Mouse (Mus musculus): Measurements from ENCODE around the gene Arf3. TPM values are rescaled to one million over a fixed set of nuclear protein-coding genes. Genes with fewer than 3 reads are reported as not detected.
"Not testable (repeated sequence)": the region's sequence is repeated elsewhere in the genome, so short reads cannot be mapped to it uniquely, and the experiment has no call there.

The Arf3 gene
- total RNA-seq, 2 experiments from 2014 or later: 792 to 841 TPM

- DNase-seq: no peak
Measured at GRCm38 (mm10) chr15:98753021-98753423, 10.0 kb downstream of the Arf3 start.

DNA sequence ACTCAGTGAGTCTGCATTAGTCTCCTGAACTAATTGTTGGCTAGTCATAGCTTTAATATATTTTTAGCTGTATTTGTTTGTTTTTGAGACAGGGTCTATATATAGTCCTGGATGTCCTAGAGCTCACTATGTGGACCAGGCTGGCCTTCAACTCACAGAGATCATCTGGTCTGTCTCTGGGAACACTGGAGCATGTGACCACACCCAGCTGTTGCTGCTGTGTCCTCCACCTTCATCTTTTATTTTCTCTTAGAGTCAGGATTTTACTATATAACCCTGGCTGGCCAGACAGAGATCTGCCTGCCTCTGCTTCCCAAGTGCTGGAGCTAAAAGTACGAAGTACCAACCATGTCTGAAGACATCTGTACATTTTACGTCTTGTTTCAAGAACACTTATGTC is 13.9 kb downstream of the Arf3 start:
- DNase-seq: no peak

- no peak for DNase-seq
Measured at GRCm38 (mm10) chr15:98747296-98747695, 15.7 kb downstream of the Arf3 start.

DNA sequence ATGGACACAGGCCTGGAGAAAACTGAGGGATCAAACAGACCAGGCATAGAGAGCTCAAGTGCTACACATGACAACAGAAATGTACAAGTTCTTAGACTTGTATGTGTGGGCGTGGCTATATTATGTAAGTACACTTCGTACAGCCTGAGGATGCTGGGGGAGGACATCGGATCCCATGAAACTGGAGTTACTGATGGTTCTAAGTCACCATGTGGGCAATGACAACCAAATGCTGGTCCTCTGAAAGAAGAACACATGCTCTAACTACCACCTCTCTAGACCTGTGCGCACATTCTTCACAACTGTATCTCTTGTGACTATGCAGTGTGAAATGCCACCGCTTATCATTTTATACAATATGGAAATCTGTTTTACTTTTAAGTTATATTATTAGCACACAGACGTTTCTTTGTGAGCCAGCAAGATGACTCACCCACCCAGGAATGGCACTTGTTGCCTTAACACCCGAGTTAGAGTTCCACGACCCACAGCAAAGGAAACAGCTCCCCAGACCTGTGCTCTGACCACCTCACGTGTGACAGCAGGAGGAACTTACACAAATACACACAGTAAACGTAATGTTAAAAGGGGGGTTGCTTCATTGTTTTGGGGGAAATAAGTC is 16.6 kb downstream of the Arf3 start:
- DNase-seq: no peak

GRCm38 (mm10) chr15:98743863-98744262 is 19.2 kb downstream of the Arf3 start:
- not testable (repeated sequence) for DNase-seq

- no peak for DNase-seq
Measured at GRCm38 (mm10) chr15:98742766-98743428, 20.1 kb downstream of the Arf3 start.

DNA sequence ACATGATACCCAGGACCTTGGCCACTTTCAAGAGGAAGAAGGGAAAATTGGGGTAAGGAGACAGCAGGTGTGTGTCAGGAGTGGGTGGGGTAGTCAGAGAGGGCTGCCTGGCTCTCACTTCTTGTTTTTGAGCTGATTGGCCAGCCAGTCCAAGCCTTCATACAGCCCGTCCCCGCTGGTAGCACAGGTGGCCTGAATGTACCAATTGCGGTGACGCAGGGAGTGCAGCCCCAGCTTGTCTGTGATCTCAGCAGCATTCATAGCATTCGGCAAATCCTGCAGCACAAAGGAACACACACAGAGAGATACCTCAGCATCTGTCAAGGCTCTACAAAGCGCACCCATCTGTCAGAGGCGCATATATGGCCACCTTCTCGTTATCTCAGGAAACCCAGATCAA is 22.8 kb downstream of the Arf3 start:
- DNase-seq: no peak

GRCm38 (mm10) chr15:98738796-98739195 is 24.2 kb downstream of the Arf3 start:
- no peak for DNase-seq

DNA sequence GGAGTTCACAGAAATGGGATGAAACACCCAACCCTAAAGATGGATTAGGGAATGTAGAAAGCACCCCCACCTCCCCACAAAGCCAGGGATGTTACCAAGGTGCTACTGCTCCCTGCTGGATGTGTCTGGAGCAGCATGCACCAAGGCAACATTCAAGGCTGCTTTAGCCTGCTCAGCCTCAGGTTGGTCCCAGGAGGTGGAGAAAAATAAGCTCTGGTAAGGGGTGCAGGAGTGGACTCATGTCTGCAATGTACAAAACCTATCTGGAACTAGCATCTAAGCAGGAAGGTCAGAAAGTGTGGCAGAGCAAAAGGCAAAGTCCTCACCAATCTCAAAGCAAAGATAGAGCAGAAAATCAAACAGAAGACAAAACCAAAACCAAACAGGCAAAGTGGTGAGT is 25.1 kb downstream of the Arf3 start:
- DNase-seq: no peak

GRCm38 (mm10) chr15:98736521-98736920 is 26.5 kb downstream of the Arf3 start:
- DNase-seq: no peak

DNA sequence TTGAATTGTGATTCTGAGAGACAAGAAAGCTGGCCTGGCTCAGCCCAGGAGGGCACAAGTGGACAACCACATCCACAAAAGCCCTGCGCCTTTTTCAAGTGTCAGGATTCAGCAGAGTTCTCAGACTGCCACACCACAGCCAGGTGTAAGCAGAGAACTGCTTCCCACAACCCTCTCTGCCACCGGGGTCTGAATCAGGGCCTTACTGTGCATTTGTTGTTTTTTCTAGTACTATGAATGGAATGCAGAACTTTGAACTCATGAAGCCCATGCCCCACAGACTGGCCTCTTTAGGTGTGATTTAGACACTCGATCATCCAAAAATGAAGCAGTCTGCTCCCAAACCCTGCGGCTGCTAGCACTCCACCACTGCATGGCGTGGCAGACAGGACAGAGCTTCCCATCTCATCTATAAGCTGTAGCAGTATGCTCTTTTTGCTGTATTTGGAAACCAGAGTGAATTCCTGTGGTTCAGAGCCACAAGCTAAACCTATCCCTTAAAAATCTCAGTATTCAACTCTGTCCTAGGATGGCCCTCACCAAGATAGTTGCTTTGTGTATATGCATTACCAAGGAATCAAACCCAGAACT is 28.9 kb downstream of the Arf3 start:
- DNase-seq: no peak

DNA sequence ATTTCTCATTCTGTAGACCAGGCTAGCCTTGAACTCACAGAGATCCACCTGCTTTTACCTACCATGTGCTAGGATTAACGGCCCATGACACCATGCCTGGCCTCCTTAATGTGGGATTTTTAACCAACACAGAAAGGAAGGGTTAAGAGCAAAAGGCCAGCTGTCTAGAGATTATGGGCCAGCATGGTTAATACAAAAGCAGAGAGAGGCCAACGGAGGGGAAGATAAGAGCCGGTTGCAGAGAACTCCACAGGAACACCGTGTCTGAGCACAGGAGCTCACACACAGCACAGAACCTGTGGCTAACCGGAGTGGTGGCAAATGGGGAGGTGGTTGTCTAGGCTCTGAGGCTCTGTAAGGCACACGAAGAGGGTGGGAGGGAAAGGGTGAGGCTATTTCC is 29.6 kb downstream of the Arf3 start:
- no peak for DNase-seq

GRCm38 (mm10) chr15:98732006-98732531 is 30.9 kb downstream of the Arf3 start:
- DNase-seq: no peak

DNA sequence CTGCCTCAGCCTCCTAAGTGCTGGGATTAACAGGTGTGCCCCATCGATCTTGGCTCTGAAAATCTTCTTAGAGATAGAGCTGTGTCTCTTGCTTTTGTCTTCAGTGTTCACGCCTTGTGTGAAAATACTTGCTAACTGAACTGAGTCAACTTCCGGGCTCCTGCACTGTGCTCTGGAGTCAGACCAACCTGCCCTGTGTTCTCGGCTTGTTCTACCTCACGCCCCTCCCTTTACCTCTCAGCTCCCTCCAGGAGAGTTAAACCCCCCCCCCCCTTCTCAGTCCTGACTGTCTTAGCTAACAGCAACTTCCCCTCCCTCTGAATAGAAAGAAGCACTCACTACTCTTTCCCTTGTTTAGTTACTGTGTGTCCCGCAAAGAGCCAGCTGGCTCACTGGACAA is 32.2 kb downstream of the Arf3 start:
- DNase-seq: no peak

DNA sequence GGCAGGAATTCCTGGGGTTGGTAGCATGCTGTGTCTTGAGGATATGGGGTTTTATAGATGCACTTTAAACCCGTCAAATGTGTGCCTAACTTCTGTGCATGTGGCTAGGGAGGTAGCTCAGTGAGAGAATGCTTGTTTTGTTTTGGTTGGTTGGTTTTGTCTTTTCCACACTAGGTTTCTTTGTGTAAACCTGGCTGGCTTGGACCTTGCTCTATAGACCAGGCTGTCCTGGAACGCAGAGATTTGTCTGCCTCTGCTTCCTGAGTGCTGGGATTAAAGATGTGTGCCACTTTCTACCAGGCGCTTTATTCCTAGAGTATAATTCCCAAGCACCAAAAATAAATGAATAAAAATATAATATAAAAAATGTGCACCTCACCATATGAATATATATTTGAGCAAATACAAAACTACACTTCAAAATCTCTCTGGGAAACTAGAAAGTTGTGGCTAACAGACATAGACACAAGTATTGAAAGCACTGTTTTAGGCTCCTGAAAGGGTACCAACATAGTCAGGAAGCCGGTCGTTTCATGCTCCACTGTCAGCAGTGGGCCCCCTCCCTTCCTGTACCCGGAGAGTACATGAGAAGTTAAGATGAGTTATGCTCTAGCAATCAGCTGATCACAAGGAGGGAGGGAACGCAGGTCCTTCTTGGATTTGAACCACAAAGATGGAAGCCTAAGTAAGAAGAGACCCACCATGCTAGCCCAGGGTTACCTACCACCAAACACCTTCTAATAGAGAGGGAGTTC is 33.0 kb downstream of the Arf3 start:
- DNase-seq: no peak

GRCm38 (mm10) chr15:98728366-98728765 is 34.6 kb downstream of the Arf3 start:
- no peak for DNase-seq

DNA sequence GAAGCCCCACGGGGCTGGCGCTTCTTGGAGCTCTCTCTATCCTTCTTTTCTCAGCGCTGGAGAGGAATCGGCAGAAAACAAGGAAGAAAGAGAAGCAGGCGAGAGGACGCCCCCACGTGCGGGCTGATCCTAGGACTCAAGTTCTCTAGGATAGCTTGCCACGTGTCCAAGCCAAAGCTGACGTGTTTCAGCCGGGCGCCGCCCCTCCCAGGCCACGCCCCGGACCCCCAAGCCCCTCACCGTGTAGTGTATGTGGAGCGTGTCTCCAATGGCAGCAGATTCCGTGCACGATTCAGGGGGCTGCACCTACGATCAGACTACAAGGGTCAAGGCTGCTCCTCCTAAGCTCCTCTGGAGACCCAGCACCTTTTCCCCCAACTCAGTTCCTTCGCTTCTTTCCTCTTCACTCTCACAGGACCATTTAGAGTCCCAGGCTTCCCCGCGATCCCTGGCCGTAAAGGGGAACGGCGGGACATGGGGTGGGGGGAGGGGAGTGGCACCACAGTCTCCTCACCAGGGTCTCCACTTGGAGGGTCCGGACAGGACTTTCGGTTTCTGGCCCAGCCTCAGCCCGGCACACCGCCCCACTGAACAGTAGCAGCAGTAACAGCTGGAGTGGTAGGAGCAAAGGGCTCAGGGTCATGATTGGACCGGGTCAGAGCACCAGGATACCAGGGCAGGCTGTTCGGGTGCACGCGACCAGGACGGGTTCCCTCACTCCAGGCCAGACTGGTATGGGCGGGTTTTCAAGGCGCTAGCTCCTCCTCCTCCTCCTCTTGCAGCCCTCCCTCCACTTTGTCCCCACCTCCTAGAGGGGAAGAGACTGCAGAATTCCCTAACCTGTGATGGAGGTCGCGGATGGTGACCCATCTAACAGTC is 35.3 kb downstream of the Arf3 start, which contains the start of gene Fkbp11:
Gene Fkbp11, minus strand, starts transcription at position 756 of the 879 bp plus-strand sequence.
- no peak for DNase-seq

GRCm38 (mm10) chr15:98726746-98727145 is 36.3 kb downstream of the Arf3 start:
- DNase-seq: no peak

DNA sequence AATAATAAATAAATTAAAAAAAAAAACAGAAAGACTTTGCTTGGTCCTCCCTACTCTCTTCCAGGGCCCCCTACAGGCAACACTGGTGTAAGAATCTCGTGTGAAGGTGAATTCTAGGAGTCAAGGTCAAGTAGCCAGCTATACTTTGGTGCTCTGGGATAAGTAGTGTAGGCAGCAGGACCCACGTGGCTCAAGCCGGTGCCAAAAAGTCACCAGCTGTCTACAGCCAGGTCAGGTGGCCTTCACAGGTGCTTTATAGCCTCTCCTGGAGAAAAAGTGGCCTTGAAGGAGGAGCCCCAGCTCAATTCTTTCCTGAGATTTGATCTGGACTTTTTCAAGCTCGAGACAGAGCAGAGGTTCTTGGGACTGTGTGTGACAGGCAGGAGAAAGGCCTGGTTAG is 36.9 kb downstream of the Arf3 start:
- no peak for DNase-seq

GRCm38 (mm10) chr15:98724441-98724840 is 38.6 kb downstream of the Arf3 start:
- no peak for DNase-seq

DNA sequence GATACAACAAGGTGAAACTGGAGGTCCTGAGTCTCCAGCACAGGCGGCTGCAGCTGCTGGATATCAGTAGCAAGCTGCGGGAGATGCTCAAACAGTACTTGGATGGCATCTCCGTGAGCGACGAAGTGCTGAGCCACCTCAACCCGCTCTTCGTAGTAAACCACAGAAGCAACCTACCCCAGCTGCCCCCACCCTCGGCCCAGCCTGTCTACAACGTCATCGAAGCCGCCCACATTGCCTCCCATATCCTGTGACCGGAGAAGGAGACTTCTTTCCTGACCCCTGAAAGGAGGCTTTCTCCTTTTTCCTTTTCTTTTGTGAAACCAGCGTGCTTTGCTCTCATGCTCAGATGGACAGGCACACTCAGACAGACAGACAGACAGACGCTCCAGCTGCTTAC is 40.2 kb downstream of the Arf3 start:
- DNase-seq: no peak

GRCm38 (mm10) chr15:98722191-98722590 is 40.8 kb downstream of the Arf3 start:
- DNase-seq: no peak
